ENCODE assay signal across 18 mouse cellular contexts in the genomic region with DNA sequence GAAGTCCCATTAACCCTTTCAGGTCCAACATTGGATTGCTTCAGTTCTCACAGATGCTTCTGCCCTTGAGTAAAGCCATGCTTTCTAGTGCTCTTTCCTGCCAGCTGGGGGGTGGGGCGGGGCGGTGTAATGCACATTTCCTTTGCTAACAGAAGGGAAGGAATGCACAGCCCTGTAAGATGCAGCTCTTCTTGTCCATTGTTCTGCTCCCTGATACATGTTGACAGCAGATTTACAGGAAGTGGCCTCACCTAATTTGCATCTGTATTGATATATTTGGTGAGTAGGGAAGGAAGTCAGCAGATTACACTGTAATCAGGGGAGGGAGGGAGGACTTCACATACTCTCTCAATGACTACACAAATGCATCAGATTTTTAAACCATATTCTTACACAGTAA.
DNase-seq lines count a peak whose midpoint lies in the region; ATAC-seq lines count a peak whose summit lies in the region.
"Had no signal": no experiment of that assay in that cellular context is flagged by ENCODE, and none has a peak within 500 bp of the region (broad histone marks: within the 10 kb centered on the region; RNA-seq: fewer than 3 reads in every experiment).

No protein-coding gene starts in this region.

- no peak overlapping the region for H3K4me3 ChIP-seq in heart, embryonic 15.5 days
- H3K4me3 ChIP-seq in liver, embryonic 15.5 days (replicated peaks), result no peak overlapping the region
- H3K4me3 ChIP-seq: hindbrain, embryonic 15.5 days; megakaryocyte, embryonic 14.5 days had no signal

- no peak overlapping the region for H3K9ac ChIP-seq in heart, embryonic 15.5 days
- H3K9ac ChIP-seq in liver, embryonic 15.5 days, result no peak overlapping the region
- H3K9ac ChIP-seq: forebrain, postnatal 0 days; hindbrain, embryonic 15.5 days had no signal

- ATAC-seq in heart, embryonic 15.5 days (replicated peaks; ENCODE audit: insufficient number of reproducible peaks, insufficient read depth, low FRiP score, low read depth), result 0 out of 2 replicates have a peak, but pooled peaks have one; percentile 39
- ATAC-seq in liver, embryonic 15.5 days (ENCODE audit: insufficient read depth), result peak; percentile 15; the same call in 1 of the 2 replicates
- ATAC-seq in erythroid progenitor cell, adult 5-6 weeks (replicated peaks; ENCODE audit: low FRiP score, poor library complexity, severe bottlenecking), result no peak
- ATAC-seq: forebrain, postnatal 0 days; intestine, embryonic 16.5 days; Patski had no signal

- H3K27ac ChIP-seq in heart, embryonic 15.5 days, result no peak overlapping the region
- H3K27ac ChIP-seq in liver, embryonic 15.5 days (replicated peaks), result no peak overlapping the region
- H3K27ac ChIP-seq: hindbrain, embryonic 15.5 days had no signal

- DNase-seq in heart, adult 9 months (ENCODE audit: low spot score in 2 of 2), result no peak
- DNase-seq in lung, postnatal 10 days, result peak; percentile 18
- DNase-seq in lung, adult 18-20 months, result no peak
- DNase-seq in yolk sac, embryonic 10.5 days (ENCODE audit: low spot score), result peak; percentile 7
- no peak for DNase-seq in adrenal gland, postnatal 25 days
- DNase-seq: cerebellum, postnatal 25 days; forebrain, postnatal 0 days; heart, postnatal 14 days; left cerebral cortex, postnatal 4 days; spleen, adult 18-20 months; thymus, adult 18-20 months had no signal

- 66% methylated on average over 2 of the region's 2 CpGs for WGBS in heart, embryonic 15.5 days
- WGBS in liver, embryonic 15.5 days (ENCODE audit: insufficient replicate concordance), result 42% methylated on average over 2 of the region's 2 CpGs

- peaks cover 6% of the 10 kb centered on the region for H3K4me1 ChIP-seq in heart, embryonic 15.5 days (replicated peaks)
- H3K4me1 ChIP-seq in liver, embryonic 15.5 days (replicated peaks), result peaks cover 5% of the 10 kb centered on the region; the same call in 1 of the 2 replicates
- H3K4me1 ChIP-seq: megakaryocyte, embryonic 14.5 days had no signal

- H3K36me3 ChIP-seq in heart, embryonic 15.5 days, result no peaks in the 10 kb centered on the region
- H3K36me3 ChIP-seq in liver, embryonic 15.5 days (replicated peaks), result no peaks in the 10 kb centered on the region
- H3K36me3 ChIP-seq: hindbrain, embryonic 15.5 days had no signal

- no peaks in the 10 kb centered on the region for H3K27me3 ChIP-seq in heart, embryonic 15.5 days
- H3K27me3 ChIP-seq in liver, embryonic 15.5 days, result no peaks in the 10 kb centered on the region
- H3K27me3 ChIP-seq: hindbrain, embryonic 15.5 days; megakaryocyte, embryonic 14.5 days; Patski had no signal

- H3K9me3 ChIP-seq in heart, embryonic 15.5 days (replicated peaks), result no peaks in the 10 kb centered on the region
- H3K9me3 ChIP-seq in liver, embryonic 15.5 days (replicated peaks), result no peaks in the 10 kb centered on the region
- H3K9me3 ChIP-seq: hindbrain, embryonic 15.5 days; megakaryocyte, embryonic 14.5 days had no signal

- no peak overlapping the region for H3K4me2 ChIP-seq in heart, embryonic 15.5 days
- no peak overlapping the region for H3K4me2 ChIP-seq in liver, embryonic 15.5 days
- H3K4me2 ChIP-seq: hindbrain, embryonic 15.5 days had no signal

Comparison
In these comparisons a context has a peak if more than half of its experiments do, and no peak if none do; other contexts are left out.
1. DNase-seq: peak in lung, postnatal 10 days (single experiment) and yolk sac, embryonic 10.5 days (single experiment); none in heart, adult 9 months (0 of 2), lung, adult 18-20 months (0 of 2) and adrenal gland, postnatal 25 days (single experiment).